Mouse (Mus musculus) CH12.LX (cell line): ENCODE results near the gene Folr1. TPM values are rescaled to one million over a fixed set of nuclear protein-coding genes. Genes with fewer than 3 reads are reported as not detected.
A peak's percentile ranks its signal among the peaks of the same experiment; 100 is the strongest.

Experiments
- DNase-seq: peaks from one replicate; pipeline ENCODE4 v3.0.0-alpha.2; 2013; ENCODE audit errors: extremely low read depth
- H3K27ac ChIP-seq: 2 replicates; pipeline ENCODE4 v1.5.1; 2012; ENCODE audit warnings: low read depth, mild to moderate bottlenecking, control low read depth, moderate library complexity; ENCODE audit not compliant: insufficient read depth
- H3K27me3 ChIP-seq: replicated peaks from 2 replicates; pipeline ENCODE3; 2012; ENCODE audit warnings: inconsistent platforms
- H3K36me3 ChIP-seq, 2 experiments: replicated peaks in 1 of 2; 2 replicates each; pipeline versions ENCODE3 to v1.6.1; 2012; ENCODE audit warnings: inconsistent platforms in 1 of 2, low read length in 1 of 2, mild to moderate bottlenecking in 1 of 2, mixed read lengths in 1 of 2, moderate library complexity in 1 of 2; ENCODE audit not compliant: control insufficient read depth in 1 of 2, insufficient read depth in 1 of 2
- H3K4me1 ChIP-seq, 2 experiments: 2 replicates each; pipeline ENCODE4 v1.6.1; 2012; ENCODE audit warnings: inconsistent platforms in 1 of 2, moderate library complexity in 1 of 2; ENCODE audit not compliant: insufficient read depth in 2 of 2, control insufficient read depth in 1 of 2
- H3K4me2 ChIP-seq: 2 replicates; pipeline ENCODE4 v1.6.1; 2012; ENCODE audit warnings: low read depth, mild to moderate bottlenecking, control low read depth; ENCODE audit not compliant: poor library complexity, insufficient read depth, severe bottlenecking
- H3K4me3 ChIP-seq, 3 experiments: fragments of 150-350 bp in 1 of 3; sonication (generic) in 1 of 3; replicated peaks in 1 of 3; 2 replicates each; pipeline versions ENCODE3 to v1.5.1; 2011 to 2012; ENCODE audit warnings: low read depth in 2 of 3, low read length in 2 of 3, mild to moderate bottlenecking in 2 of 3, moderate library complexity in 2 of 3, control low read depth in 1 of 3, improper control_type of control experiment in 1 of 3, inconsistent platforms in 1 of 3, mixed read lengths in 1 of 3; ENCODE audit not compliant: poor library complexity in 1 of 3
- H3K79me2 ChIP-seq: replicated peaks from 2 replicates; pipeline ENCODE4 v1.6.1; 2012; ENCODE audit warnings: mild to moderate bottlenecking, moderate library complexity; ENCODE audit not compliant: control insufficient read depth, poor library complexity, insufficient read depth, severe bottlenecking; ENCODE audit errors: extremely low read depth
- H3K9ac ChIP-seq: 2 replicates; pipeline ENCODE4 v1.6.1; 2012; ENCODE audit warnings: low read depth, mild to moderate bottlenecking, control low read depth, moderate library complexity; ENCODE audit not compliant: insufficient read depth
- H3K9me3 ChIP-seq: replicated peaks from 2 replicates; pipeline ENCODE3; 2012; ENCODE audit warnings: low read length, inconsistent platforms, mixed read lengths
- CTCF ChIP-seq, 2 experiments: IDR thresholded peaks in 1 of 2; conservative IDR thresholded peaks in 1 of 2; 2 replicates each; pipeline ENCODE4 v1.5.1; 2011 to 2012; ENCODE audit warnings: low read depth in 2 of 2, low read length in 2 of 2, improper control_type of control experiment in 1 of 2, inconsistent platforms in 1 of 2, mild to moderate bottlenecking in 1 of 2, moderate library complexity in 1 of 2
- EP300 ChIP-seq: IDR thresholded peaks from 2 replicates; pipeline ENCODE4 v1.6.1; 2011; ENCODE audit warnings: low read length, improper control_type of control experiment
- ETS1 ChIP-seq: conservative IDR thresholded peaks from 2 replicates; pipeline ENCODE4 v1.6.1; 2012; ENCODE audit warnings: low read depth, mild to moderate bottlenecking, inconsistent platforms, low read length, improper control_type of control experiment, moderate library complexity
- IRF4 ChIP-seq: IDR thresholded peaks from 2 replicates; pipeline ENCODE4 v1.6.1; 2014; ENCODE audit warnings: low read depth, mild to moderate bottlenecking, inconsistent platforms, low read length, improper control_type of control experiment
- MEF2A ChIP-seq: IDR thresholded peaks from 2 replicates; pipeline ENCODE4 v1.6.1; 2014; ENCODE audit warnings: low read depth, mild to moderate bottlenecking, inconsistent platforms, low read length, improper control_type of control experiment, borderline replicate concordance
- POLR2A ChIP-seq: IDR thresholded peaks from 2 replicates; pipeline ENCODE4 v1.6.1; 2011; ENCODE audit warnings: low read depth, mild to moderate bottlenecking, improper control_type of control experiment, low read length
- RCOR1 ChIP-seq: conservative IDR thresholded peaks from 2 replicates; pipeline ENCODE4 v1.6.1; 2012; ENCODE audit warnings: low read depth, mild to moderate bottlenecking, inconsistent platforms, low read length, improper control_type of control experiment
- SIN3A ChIP-seq: IDR thresholded peaks from 2 replicates; pipeline ENCODE4 v1.6.1; 2012; ENCODE audit warnings: low read length, improper control_type of control experiment, inconsistent platforms
- ZNF384 ChIP-seq: IDR thresholded peaks from 2 replicates; pipeline ENCODE4 v1.6.1; 2012; ENCODE audit warnings: low read depth, low read length, improper control_type of control experiment, inconsistent platforms
- dilution Hi-C: fragments of 300-500 bp; cut with MboI; formaldehyde crosslinking; loops from 2 replicates; pipeline ENCODE4 v1.14.3; 2020; ENCODE audit warnings: low sequenced_read_pairs; ENCODE audit not compliant: extremely low pct_unique_long_range_greater_than_20kb, extremely low pct_ligation_motif_present
- in situ Hi-C: fragments of 300-500 bp; cut with MboI; formaldehyde crosslinking; loops from 3 replicates; pipeline ENCODE4 v1.14.3; 2019; ENCODE audit warnings: low sequenced_read_pairs, low pct_ligation_motif_present, low pct_unique_long_range_greater_than_20kb, mixed read lengths
- polyA plus RNA-seq: library from polyadenylated mRNA; unstranded; fragments of >175 nt; gene quantifications from 2 replicates; pipeline ENCODE4 v1.2.1, GENCODE M21; 2012; ENCODE audit warnings: low read depth; ENCODE audit not compliant: insufficient read length
- total RNA-seq, 2 experiments: library from RNA; depleted of rRNA; stranded (reverse); fragments of 300-350 nt in 1 of 2; fragments of >200 nt in 1 of 2; gene quantifications; 2 replicates each; pipeline ENCODE4 v1.2.3; 2012 to 2014

The Folr1 gene
- total and polyA plus RNA-seq, 3 experiments: 0.25 TPM; not detected in 2

GRCm38 (mm10) chr7:101852846-101853245 lies 17.7 kb downstream of the Folr1 start:
- Histone ChIP-seq H3K9me3 (no peaks in the 10 kb centered on the region), H3K27me3 (no peaks in the 10 kb centered on the region), H3K4me2 (no peak overlapping the region), H3K36me3 (no peaks in the 10 kb centered on the region), H3K4me3 (no peak overlapping the region), H3K79me2 (no peaks in the 10 kb centered on the region), H3K27ac (no peak overlapping the region), H3K9ac (no peak overlapping the region), H3K4me1 (peaks cover 0 to 20% of the 10 kb centered on the region in 2 experiments; a peak in 3 of 4 replicates)
- dilution Hi-C loops: no loop called here
- in situ Hi-C loops: no loop called here
- DNase-seq: no peak
- no peak for TF ChIP-seq RCOR1

GRCm38 (mm10) chr7:101851689-101852088 lies 18.9 kb downstream of the Folr1 start:
- H3K27me3 ChIP-seq: no peaks in the 10 kb centered on the region
- in situ Hi-C loops: no loop called here
- no peak overlapping the region for H3K9ac ChIP-seq
- no peak overlapping the region for H3K27ac ChIP-seq
- no peaks in the 10 kb centered on the region for H3K9me3 ChIP-seq
- TF ChIP-seq POLR2A (no peak), MEF2A (peak; percentile 81), ZNF384 (peak; percentile 65), IRF4 (peak; percentile 80), ETS1 (peak; percentile 33; the same call in 1 of the 2 replicates), EP300 (peak; percentile 76)
- H3K36me3 ChIP-seq: no peaks in the 10 kb centered on the region
- no peaks in the 10 kb centered on the region for H3K79me2 ChIP-seq
- H3K4me2 ChIP-seq: no peak overlapping the region
- dilution Hi-C loops: no loop called here
- no peak for DNase-seq
- peaks cover 0 to 8% of the 10 kb centered on the region in 2 experiments; a peak in 2 of 4 replicates for H3K4me1 ChIP-seq
- H3K4me3 ChIP-seq: no peak overlapping the region

GRCm38 (mm10) chr7:101847934-101848333 lies 22.7 kb downstream of the Folr1 start:
- Histone ChIP-seq H3K9me3 (no peaks in the 10 kb centered on the region), H3K27ac (no peak overlapping the region), H3K79me2 (no peaks in the 10 kb centered on the region), H3K4me3 (no peak overlapping the region), H3K36me3 (no peaks in the 10 kb centered on the region), H3K4me2 (no peak overlapping the region), H3K27me3 (no peaks in the 10 kb centered on the region), H3K9ac (no peak overlapping the region), H3K4me1 (peaks cover 0 to 6% of the 10 kb centered on the region in 2 experiments; a peak in 2 of 4 replicates)
- in situ Hi-C loops: loop anchor here (5.0 kb wide), 1 partner anchor 186 kb away; the partner anchor contains the start of gene Clpb
- DNase-seq: peak; percentile 24
- TF ChIP-seq CTCF (conservative IDR thresholded peaks at IDR 0.05 in 1 of 2, IDR thresholded peaks at IDR 0.05 in 1 of 2; ENCODE audit: low read depth in 2 of 2, low read length in 2 of 2): peak in 1 of 2 experiments; percentile 19; a peak in 1 of 4 replicates
- no peak for TF ChIP-seq SIN3A
- dilution Hi-C loops: no loop called here
